Mouse (Mus musculus): ENCODE results near the gene Asic2. TPM values are rescaled to one million over a fixed set of nuclear protein-coding genes. Genes with fewer than 3 reads are reported as not detected.

The Asic2 gene
- polyA plus RNA-seq, 1 experiment: 0.08 TPM

DNA sequence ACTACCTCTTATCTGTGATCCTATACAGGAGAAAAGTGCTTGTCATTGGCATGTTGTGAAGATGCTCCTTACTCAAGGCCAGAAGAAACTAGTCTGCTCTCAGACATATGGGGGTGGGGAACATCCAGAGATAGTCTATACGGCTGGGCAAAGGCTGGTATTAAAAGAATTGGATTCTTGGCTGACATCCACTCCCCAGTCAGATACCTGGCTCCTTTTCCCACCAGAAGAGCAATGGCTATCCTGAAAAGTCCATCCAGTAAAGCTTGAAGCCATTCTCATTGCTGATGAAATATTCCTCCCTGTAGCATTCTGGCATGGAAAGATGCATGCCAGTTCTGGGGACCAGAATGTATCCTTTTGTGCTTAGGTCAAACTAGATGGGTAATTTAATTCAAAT is 218.2 kb downstream of the Asic2 start:
- Histone ChIP-seq H3K27ac (ENCODE audit: control insufficient read depth, insufficient read depth, low read length) (no peak overlapping the region), H3K4me1 (replicated peaks; ENCODE audit: control insufficient read depth, insufficient read depth, low read length) (no peaks in the 10 kb centered on the region), H3K4me3 (ENCODE audit: control insufficient read depth, insufficient read depth, low read length) (no peak overlapping the region), H3K27me3 (ENCODE audit: control insufficient read depth, insufficient read depth, low read length) (no peaks in the 10 kb centered on the region), H3K36me3 (ENCODE audit: control insufficient read depth, insufficient read depth, low read length) (no peaks in the 10 kb centered on the region)
- 91% methylated on average over 1 of the region's 1 CpGs for WGBS
- no peak for TF ChIP-seq POLR2A (IDR thresholded peaks at IDR 0.05; ENCODE audit: control insufficient read depth, extremely low read depth, insufficient read depth, low read length, poor library complexity)
- DNase-seq: no peak

GRCm38 (mm10) chr11:81738995-81739394 is 229.3 kb downstream of the Asic2 start:
- Histone ChIP-seq H3K27ac (ENCODE audit: control insufficient read depth, insufficient read depth, low read length) (no peak overlapping the region), H3K27me3 (ENCODE audit: control insufficient read depth, insufficient read depth, low read length) (no peaks in the 10 kb centered on the region), H3K4me1 (replicated peaks; ENCODE audit: control insufficient read depth, insufficient read depth, low read length) (no peaks in the 10 kb centered on the region), H3K36me3 (ENCODE audit: control insufficient read depth, insufficient read depth, low read length) (no peaks in the 10 kb centered on the region), H3K4me3 (ENCODE audit: control insufficient read depth, insufficient read depth, low read length) (no peak overlapping the region)
- 38% methylated on average over 3 of the region's 3 CpGs for WGBS
- no peak for TF ChIP-seq CTCF (IDR thresholded peaks at IDR 0.05; ENCODE audit: borderline replicate concordance, control insufficient read depth, extremely low read depth, insufficient read depth, low read length, poor library complexity)
- TF ChIP-seq POLR2A (IDR thresholded peaks at IDR 0.05; ENCODE audit: control insufficient read depth, extremely low read depth, insufficient read depth, low read length, poor library complexity): no peak
- no peak for DNase-seq

DNA sequence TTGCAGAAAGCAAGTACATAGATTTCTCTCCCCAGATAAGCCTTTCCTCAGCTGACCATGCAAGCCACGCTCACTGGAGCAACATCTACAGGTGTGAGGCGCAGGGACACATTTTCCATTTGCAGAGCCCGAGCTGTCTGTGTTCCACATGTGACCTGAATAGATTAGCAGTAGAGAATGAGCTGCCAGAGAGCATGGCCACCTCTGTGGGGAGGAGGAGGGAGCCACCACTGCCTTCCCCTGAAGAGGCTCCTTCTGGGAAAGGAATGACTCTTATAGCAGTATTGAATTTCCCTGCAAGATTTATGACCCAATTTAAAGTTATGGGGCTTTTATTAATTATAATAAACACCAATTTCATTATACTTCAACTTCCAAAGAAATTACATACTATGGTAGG is 230.5 kb downstream of the Asic2 start:
- H3K27me3 ChIP-seq (ENCODE audit: control insufficient read depth, insufficient read depth, low read length): no peaks in the 10 kb centered on the region
- no peak overlapping the region for H3K4me3 ChIP-seq (ENCODE audit: control insufficient read depth, insufficient read depth, low read length)
- DNase-seq: no peak
- 72% methylated on average over 3 of the region's 3 CpGs for WGBS
- no peaks in the 10 kb centered on the region for H3K36me3 ChIP-seq (ENCODE audit: control insufficient read depth, insufficient read depth, low read length)
- TF ChIP-seq POLR2A (IDR thresholded peaks at IDR 0.05; ENCODE audit: control insufficient read depth, extremely low read depth, insufficient read depth, low read length, poor library complexity) (no peak), CTCF (IDR thresholded peaks at IDR 0.05; ENCODE audit: borderline replicate concordance, control insufficient read depth, extremely low read depth, insufficient read depth, low read length, poor library complexity) (no peak)
- H3K4me1 ChIP-seq (replicated peaks; ENCODE audit: control insufficient read depth, insufficient read depth, low read length): no peaks in the 10 kb centered on the region
- no peak overlapping the region for H3K27ac ChIP-seq (ENCODE audit: control insufficient read depth, insufficient read depth, low read length)

GRCm38 (mm10) chr11:81722071-81722470 is 246.2 kb downstream of the Asic2 start:
- TF ChIP-seq CTCF (IDR thresholded peaks at IDR 0.05; ENCODE audit: borderline replicate concordance, control insufficient read depth, extremely low read depth, insufficient read depth, low read length, poor library complexity) (no peak), POLR2A (IDR thresholded peaks at IDR 0.05; ENCODE audit: control insufficient read depth, extremely low read depth, insufficient read depth, low read length, poor library complexity) (no peak)
- 66% methylated on average over 2 of the region's 2 CpGs for WGBS
- Histone ChIP-seq H3K4me1 (replicated peaks; ENCODE audit: control insufficient read depth, insufficient read depth, low read length) (no peaks in the 10 kb centered on the region), H3K27ac (ENCODE audit: control insufficient read depth, insufficient read depth, low read length) (no peak overlapping the region), H3K4me3 (ENCODE audit: control insufficient read depth, insufficient read depth, low read length) (no peak overlapping the region), H3K27me3 (ENCODE audit: control insufficient read depth, insufficient read depth, low read length) (no peaks in the 10 kb centered on the region), H3K36me3 (ENCODE audit: control insufficient read depth, insufficient read depth, low read length) (no peaks in the 10 kb centered on the region)
- no peak for DNase-seq

DNA sequence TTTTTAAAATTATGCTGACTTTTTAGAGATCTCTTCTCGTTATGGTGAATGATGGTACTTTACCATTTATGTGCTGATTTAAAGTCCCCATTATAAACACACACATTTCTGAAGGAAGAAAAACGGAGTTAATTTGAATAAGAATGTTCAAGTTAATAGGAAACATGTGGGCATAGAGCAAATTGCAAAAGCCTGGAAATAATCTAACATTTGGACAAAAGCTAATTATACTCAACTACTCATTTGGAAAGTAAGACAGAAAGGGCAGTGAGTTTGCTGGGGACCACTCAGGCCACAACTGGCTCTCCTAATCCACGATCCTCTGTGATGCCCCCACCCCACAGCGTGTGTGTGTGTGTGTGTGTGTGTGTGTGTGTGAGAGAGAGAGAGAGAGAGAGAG is 253.5 kb downstream of the Asic2 start:
- DNase-seq: no peak
- no peaks in the 10 kb centered on the region for H3K4me1 ChIP-seq (replicated peaks; ENCODE audit: control insufficient read depth, insufficient read depth, low read length)
- H3K27me3 ChIP-seq (ENCODE audit: control insufficient read depth, insufficient read depth, low read length): no peaks in the 10 kb centered on the region
- 79% methylated on average over 4 of the region's 4 CpGs for WGBS
- no peak for TF ChIP-seq CTCF (IDR thresholded peaks at IDR 0.05; ENCODE audit: borderline replicate concordance, control insufficient read depth, extremely low read depth, insufficient read depth, low read length, poor library complexity)
- TF ChIP-seq POLR2A (IDR thresholded peaks at IDR 0.05; ENCODE audit: control insufficient read depth, extremely low read depth, insufficient read depth, low read length, poor library complexity): no peak
- no peak overlapping the region for H3K27ac ChIP-seq (ENCODE audit: control insufficient read depth, insufficient read depth, low read length)
- no peak overlapping the region for H3K4me3 ChIP-seq (ENCODE audit: control insufficient read depth, insufficient read depth, low read length)
- no peaks in the 10 kb centered on the region for H3K36me3 ChIP-seq (ENCODE audit: control insufficient read depth, insufficient read depth, low read length)

- no peak for TF ChIP-seq CTCF (IDR thresholded peaks at IDR 0.05; ENCODE audit: borderline replicate concordance, control insufficient read depth, extremely low read depth, insufficient read depth, low read length, poor library complexity)
- no peaks in the 10 kb centered on the region for H3K4me1 ChIP-seq (replicated peaks; ENCODE audit: control insufficient read depth, insufficient read depth, low read length)
- no peaks in the 10 kb centered on the region for H3K27me3 ChIP-seq (ENCODE audit: control insufficient read depth, insufficient read depth, low read length)
- no peaks in the 10 kb centered on the region for H3K36me3 ChIP-seq (ENCODE audit: control insufficient read depth, insufficient read depth, low read length)
- H3K4me3 ChIP-seq (ENCODE audit: control insufficient read depth, insufficient read depth, low read length): no peak overlapping the region
- no peak overlapping the region for H3K27ac ChIP-seq (ENCODE audit: control insufficient read depth, insufficient read depth, low read length)
- DNase-seq: no peak
- 79% methylated on average over 5 of the region's 5 CpGs for WGBS
Observed at GRCm38 (mm10) chr11:81706996-81707395, 261.3 kb downstream of the Asic2 start.

DNA sequence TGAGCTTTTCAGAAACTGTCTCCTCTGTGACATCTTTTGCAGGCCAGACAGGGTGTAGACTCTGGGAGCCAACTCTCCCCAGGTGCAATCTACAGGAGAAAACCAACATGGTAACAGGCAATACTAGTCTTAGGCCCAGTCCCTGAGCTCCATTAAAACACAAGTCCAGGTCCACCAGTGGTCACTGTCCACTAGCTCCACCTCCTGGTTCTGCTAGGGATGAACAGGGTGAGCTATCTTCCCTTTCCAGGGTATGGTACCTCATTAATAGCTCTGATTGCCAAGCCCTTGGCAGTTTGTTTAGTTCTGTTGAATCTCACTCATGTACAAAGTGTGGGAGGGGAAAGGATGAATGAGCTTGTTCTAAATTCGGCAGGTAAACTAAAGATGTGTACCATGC is 270.2 kb downstream of the Asic2 start:
- Histone ChIP-seq H3K27me3 (ENCODE audit: control insufficient read depth, insufficient read depth, low read length) (no peaks in the 10 kb centered on the region), H3K4me1 (replicated peaks; ENCODE audit: control insufficient read depth, insufficient read depth, low read length) (no peaks in the 10 kb centered on the region), H3K36me3 (ENCODE audit: control insufficient read depth, insufficient read depth, low read length) (no peaks in the 10 kb centered on the region), H3K4me3 (ENCODE audit: control insufficient read depth, insufficient read depth, low read length) (no peak overlapping the region), H3K27ac (ENCODE audit: control insufficient read depth, insufficient read depth, low read length) (no peak overlapping the region)
- WGBS: 78% methylated on average over 1 of the region's 1 CpGs
- TF ChIP-seq POLR2A (IDR thresholded peaks at IDR 0.05; ENCODE audit: control insufficient read depth, extremely low read depth, insufficient read depth, low read length, poor library complexity) (no peak), CTCF (IDR thresholded peaks at IDR 0.05; ENCODE audit: borderline replicate concordance, control insufficient read depth, extremely low read depth, insufficient read depth, low read length, poor library complexity) (no peak)
- no peak for DNase-seq
